Mouse (Mus musculus) hindbrain, postnatal 0 days (tissue): ENCODE results near the gene Anapc7. TPM values are rescaled to one million over a fixed set of nuclear protein-coding genes. Genes with fewer than 3 reads are reported as not detected.
A peak's percentile ranks its signal among the peaks of the same experiment; 100 is the strongest.

Experiments used
- ATAC-seq: fragments of 200-750 bp; cut with Nextera tagmentation; 2 replicates; pipeline ENCODE4 v1.8.0; 2017; ENCODE audit warnings: mild to moderate bottlenecking, moderate TSS enrichment, moderate library complexity
- DNase-seq: peaks from one replicate; pipeline ENCODE4 v3.0.0-alpha.2; 2015; ENCODE audit warnings: low spot score
- H3K27ac ChIP-seq: fragments of 300-500 bp; sonication (generic); 2 replicates; pipeline ENCODE4 v1.5.1; 2014; ENCODE audit warnings: mild to moderate bottlenecking
- H3K27me3 ChIP-seq: fragments of 300-500 bp; sonication (generic); 2 replicates; pipeline ENCODE4 v1.6.1; 2014; ENCODE audit warnings: low read length, mixed read lengths; ENCODE audit not compliant: insufficient read depth
- H3K36me3 ChIP-seq: fragments of 300-500 bp; sonication (generic); 2 replicates; pipeline ENCODE4 v1.6.1; 2014; ENCODE audit warnings: low read length, mixed read lengths; ENCODE audit not compliant: insufficient read depth
- H3K4me1 ChIP-seq: fragments of 300-500 bp; sonication (generic); 2 replicates; pipeline ENCODE4 v1.6.1; 2014; ENCODE audit warnings: antibody characterized with exemption, low read length, mixed read lengths; ENCODE audit not compliant: insufficient read depth
- H3K4me2 ChIP-seq: fragments of 300-500 bp; sonication (generic); 2 replicates; pipeline ENCODE4 v1.6.1; 2014; ENCODE audit warnings: low read depth, mild to moderate bottlenecking, low read length, moderate library complexity, mixed read lengths
- H3K4me3 ChIP-seq: fragments of 300-500 bp; sonication (generic); 2 replicates; pipeline ENCODE4 v1.5.1; 2014; ENCODE audit warnings: low read length
- H3K9ac ChIP-seq: fragments of 300-500 bp; sonication (generic); replicated peaks from 2 replicates; pipeline ENCODE4 v1.6.1; 2014; ENCODE audit warnings: mild to moderate bottlenecking, low read length, moderate library complexity, mixed read lengths
- H3K9me3 ChIP-seq: fragments of 300-500 bp; sonication (generic); 2 replicates; pipeline ENCODE4 v1.6.1; 2016; ENCODE audit warnings: low read length, mixed read lengths
- CTCF ChIP-seq: IDR thresholded peaks from 2 replicates; pipeline ENCODE4 v1.5.1; 2016; ENCODE audit warnings: antibody characterized with exemption, control low read depth, low read depth
- WGBS: fragments of 180-500 bp; shearing (Covaris S2); extraction: QIAGEN DNeasy Blood & Tissue Kit; methylation state at CpG from one replicate; pipeline ENCODE4 v1.1.7; 2014; 5-methylcytosine and 5-hydroxymethylcytosine counted together
- polyA plus RNA-seq: library from polyadenylated mRNA; unstranded; fragments of >200 nt; fragmentation: Nextera tagmentation; extraction: Ambion mirVana; gene quantifications from 2 replicates; pipeline ENCODE4 v1.2.1, GENCODE M21; 2015
- total RNA-seq: library from RNA; depleted of rRNA; stranded (reverse); fragments of >200 nt; gene quantifications from 2 replicates; pipeline ENCODE4 v1.2.3, GENCODE M21; 2014

Anapc7 gene
- total and polyA plus RNA-seq, 2 experiments from 2014 or later, result 32.0 to 44.6 TPM

DNA sequence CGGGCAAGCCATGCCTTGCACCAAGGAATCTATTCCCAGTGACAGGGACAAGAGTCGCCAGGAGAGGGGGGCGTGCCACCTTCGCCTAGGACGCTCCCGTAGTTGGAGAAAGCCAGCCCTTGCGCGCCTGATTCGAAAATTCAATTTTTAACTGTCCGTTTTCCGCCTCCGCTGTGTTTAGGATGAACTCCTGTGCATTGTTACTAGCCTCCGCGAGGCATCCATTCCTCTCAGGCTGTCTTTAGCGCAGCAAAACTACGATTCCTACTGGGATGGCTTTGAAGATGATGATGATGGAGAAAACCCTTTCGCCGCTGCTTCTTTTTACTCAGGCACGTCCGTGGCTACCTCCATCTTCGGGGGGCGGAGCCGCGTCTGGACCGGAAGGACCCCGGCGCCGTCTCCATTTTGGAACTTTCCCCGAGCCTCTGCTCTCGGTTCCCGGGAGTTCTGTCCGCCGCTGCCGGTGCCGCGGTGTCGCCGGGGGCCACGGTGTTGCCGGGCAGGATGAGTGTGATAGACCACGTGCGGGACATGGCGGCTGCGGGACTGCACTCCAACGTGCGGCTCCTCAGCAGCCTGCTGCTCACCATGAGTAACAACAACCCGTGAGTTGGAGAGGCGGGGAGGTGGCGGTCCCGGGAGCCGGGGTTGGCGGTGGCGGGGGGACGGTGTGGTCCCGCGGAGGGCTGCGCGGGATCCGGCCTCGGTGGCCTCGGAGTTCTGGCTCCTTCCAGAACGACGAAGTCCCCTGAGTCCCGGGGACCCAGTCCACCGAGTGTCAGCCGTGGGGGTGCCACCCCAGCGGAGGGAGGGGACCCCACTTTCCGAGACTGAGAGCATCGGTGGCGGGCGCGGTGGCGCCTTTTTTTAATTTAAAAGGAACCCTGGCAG, 825 bp downstream of the Anapc7 start:
- peak; percentile 94 for ATAC-seq
- Histone ChIP-seq H3K27ac (peak overlapping the region; percentile 88), H3K4me2 (peak overlapping the region; percentile 87), H3K27me3 (no peaks in the 10 kb centered on the region), H3K9me3 (no peaks in the 10 kb centered on the region), H3K36me3 (no peaks in the 10 kb centered on the region), H3K4me3 (peak overlapping the region; percentile 94), H3K4me1 (peaks cover 8% of the 10 kb centered on the region; the same call in 1 of the 2 replicates), H3K9ac (peak overlapping the region; percentile 90)
- peak; percentile 49 for TF ChIP-seq CTCF
- peak; percentile 93 for DNase-seq
- WGBS, result under 1% methylated on average over 72 of the region's 73 CpGs

DNA sequence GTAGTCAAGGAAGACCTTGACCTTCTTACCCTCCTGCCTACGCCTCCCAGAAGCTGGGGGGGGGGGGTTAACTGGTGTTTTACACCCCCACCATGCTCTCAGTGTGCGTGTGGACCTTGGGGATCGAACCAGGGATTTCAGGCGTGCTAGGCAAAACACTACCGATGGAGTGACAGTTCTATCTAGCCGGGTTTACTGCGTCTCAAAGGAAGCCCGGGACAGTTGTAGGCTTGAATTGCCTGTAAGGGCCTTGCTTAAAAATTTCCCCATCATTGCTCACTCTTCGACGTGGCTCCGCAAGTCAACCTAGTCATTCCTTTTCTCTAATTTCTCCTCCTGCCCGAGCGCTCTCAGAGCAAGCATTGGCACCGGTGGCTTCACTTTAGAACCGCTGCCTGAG, 1.6 kb downstream of the Anapc7 start:
- no peak for ATAC-seq
- DNase-seq, result no peak
- Histone ChIP-seq H3K4me1 (peaks cover 8% of the 10 kb centered on the region; the same call in 1 of the 2 replicates), H3K4me3 (peak overlapping the region; percentile 94), H3K36me3 (no peaks in the 10 kb centered on the region), H3K4me2 (peak overlapping the region; percentile 87), H3K9ac (peak overlapping the region; percentile 90), H3K27me3 (no peaks in the 10 kb centered on the region), H3K27ac (peak overlapping the region; percentile 88; the same call in 1 of the 2 replicates), H3K9me3 (no peaks in the 10 kb centered on the region)
- 33% methylated on average over 15 of the region's 15 CpGs for WGBS
- TF ChIP-seq CTCF, result no peak

DNA sequence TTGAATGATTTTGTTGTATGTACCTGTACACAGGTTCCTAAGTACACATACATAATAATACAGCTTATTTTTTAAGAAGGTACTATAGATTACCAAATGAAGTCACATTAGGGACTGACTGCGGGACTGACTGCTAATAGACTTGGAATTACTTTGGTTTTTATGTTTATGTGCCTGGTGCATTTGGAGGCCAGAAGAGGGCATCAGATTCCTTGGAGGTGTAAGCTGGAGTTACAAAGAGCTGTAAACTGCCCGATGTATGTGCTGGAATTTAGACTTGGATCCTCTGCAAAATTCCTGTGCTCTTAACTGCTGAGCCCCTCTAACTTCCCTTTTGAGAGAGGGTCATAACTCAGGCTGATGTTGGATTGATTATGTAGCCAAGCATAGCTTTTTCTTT, 4.1 kb downstream of the Anapc7 start:
- WGBS, result 80% methylated on average over 2 of the region's 2 CpGs
- DNase-seq (no peak), ATAC-seq (no peak)
- no peak overlapping the region for H3K4me3 ChIP-seq
- no peak overlapping the region for H3K4me2 ChIP-seq
- H3K36me3 ChIP-seq, result peaks cover 13% of the 10 kb centered on the region; the same call in 1 of the 2 replicates
- TF ChIP-seq CTCF, result peak; percentile 20
- H3K9ac ChIP-seq, result no peak overlapping the region
- no peaks in the 10 kb centered on the region for H3K9me3 ChIP-seq
- H3K27me3 ChIP-seq, result no peaks in the 10 kb centered on the region
- H3K4me1 ChIP-seq, result peaks cover 8% of the 10 kb centered on the region; the same call in 1 of the 2 replicates
- H3K27ac ChIP-seq, result no peak overlapping the region

DNA sequence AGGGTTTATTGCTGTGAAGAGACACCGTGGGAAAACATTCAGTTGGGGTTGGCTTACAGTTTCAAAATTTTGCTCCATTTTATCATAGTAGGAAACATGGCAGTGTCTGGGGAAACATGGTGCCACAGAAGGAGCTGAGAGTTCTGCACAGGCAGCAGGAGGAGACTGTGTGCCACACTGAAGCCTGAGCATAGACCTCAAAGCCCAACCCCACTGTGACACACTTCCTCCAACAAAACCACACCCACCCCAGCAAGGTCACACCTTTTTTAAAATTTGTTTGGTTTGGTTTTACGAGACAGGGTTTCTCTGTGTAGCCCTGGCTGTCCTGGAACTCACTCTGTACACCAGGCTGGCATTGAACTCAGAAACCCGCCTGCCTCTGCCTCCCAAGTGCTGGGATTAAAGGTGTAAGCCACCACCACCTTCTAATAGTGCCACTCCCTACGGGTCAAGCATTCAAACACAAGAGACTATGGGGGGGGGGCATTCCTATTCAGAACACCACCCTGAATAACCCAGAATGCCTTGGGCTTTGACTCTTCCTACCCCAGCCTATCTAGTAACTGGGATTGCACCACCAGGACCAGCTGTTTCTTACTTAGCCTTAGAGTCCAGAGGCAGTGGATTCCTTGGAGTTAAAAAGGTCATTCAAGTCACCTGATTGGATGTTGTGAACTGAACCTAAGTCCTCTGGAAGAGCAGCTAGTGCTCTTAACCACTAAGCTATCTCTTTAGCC, 8.7 kb downstream of the Anapc7 start:
- Histone ChIP-seq H3K4me2 (no peak overlapping the region), H3K27ac (no peak overlapping the region), H3K4me3 (no peak overlapping the region), H3K9ac (no peak overlapping the region), H3K27me3 (no peaks in the 10 kb centered on the region), H3K4me1 (no peaks in the 10 kb centered on the region), H3K36me3 (peaks cover 52% of the 10 kb centered on the region), H3K9me3 (no peaks in the 10 kb centered on the region)
- TF ChIP-seq CTCF, result no peak
- no peak for DNase-seq
- ATAC-seq, result no peak
- WGBS, result 98% methylated on average over 4 of the region's 4 CpGs

DNA sequence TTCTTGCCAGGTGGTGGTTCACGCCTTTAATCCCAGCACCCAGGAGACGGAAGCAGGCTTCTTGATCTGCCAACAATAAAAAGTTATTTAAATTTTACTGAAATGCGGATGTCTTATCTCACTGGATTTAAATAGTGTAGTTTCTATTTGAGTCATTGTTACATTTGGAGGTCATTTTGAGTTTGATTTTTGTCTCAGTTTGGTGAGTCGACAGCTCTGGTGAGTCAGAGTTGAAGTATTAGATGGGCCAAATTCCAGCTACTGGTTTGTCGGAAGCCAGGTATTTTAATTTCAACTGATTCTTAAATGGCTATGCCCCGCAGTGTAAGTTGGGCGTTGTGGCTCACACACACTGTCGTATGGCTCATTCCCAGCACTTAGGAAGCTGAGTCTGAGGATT, 9.7 kb downstream of the Anapc7 start:
- Histone ChIP-seq H3K4me2 (no peak overlapping the region), H3K9ac (no peak overlapping the region), H3K9me3 (no peaks in the 10 kb centered on the region), H3K4me3 (no peak overlapping the region), H3K36me3 (peaks cover 57% of the 10 kb centered on the region), H3K27me3 (no peaks in the 10 kb centered on the region), H3K27ac (no peak overlapping the region), H3K4me1 (no peaks in the 10 kb centered on the region)
- ATAC-seq (no peak), DNase-seq (no peak)
- 93% methylated on average over 8 of the region's 8 CpGs for WGBS
- no peak for TF ChIP-seq CTCF

DNA sequence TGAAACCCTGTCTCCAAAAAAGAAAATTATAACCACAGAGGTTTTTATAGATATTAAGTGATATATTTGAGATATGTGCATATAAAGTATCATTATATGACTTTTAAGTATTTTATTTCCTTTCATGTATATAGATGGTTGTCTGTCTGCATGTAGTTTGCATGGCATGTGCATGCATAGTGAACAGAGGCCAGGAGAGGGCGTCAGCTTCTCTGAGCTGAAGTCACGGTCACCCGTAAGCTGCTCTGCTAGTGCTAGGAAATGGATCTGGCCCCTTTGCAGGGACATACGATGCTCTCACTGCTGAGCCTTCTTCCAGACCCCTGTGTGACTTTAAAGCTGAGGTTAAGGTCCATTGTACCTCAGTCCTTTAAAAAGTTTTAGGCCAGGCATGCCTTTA, 13.0 kb downstream of the Anapc7 start:
- H3K4me1 ChIP-seq, result no peaks in the 10 kb centered on the region
- H3K27me3 ChIP-seq, result no peaks in the 10 kb centered on the region
- DNase-seq (peak; percentile 23), ATAC-seq (no peak)
- no peak overlapping the region for H3K9ac ChIP-seq
- peak; percentile 43 for TF ChIP-seq CTCF
- no peaks in the 10 kb centered on the region for H3K9me3 ChIP-seq
- WGBS, result 76% methylated on average over 4 of the region's 4 CpGs
- no peak overlapping the region for H3K4me2 ChIP-seq
- H3K36me3 ChIP-seq, result peaks cover 81% of the 10 kb centered on the region
- H3K27ac ChIP-seq, result no peak overlapping the region
- no peak overlapping the region for H3K4me3 ChIP-seq
